In genomic region chr2:76216146-76216545, GRCm38 (mm10) we compare ENCODE assay signal across 10 mouse cellular contexts.
DNase-seq lines count a peak whose midpoint lies in the region; ATAC-seq lines count a peak whose summit lies in the region.
"Had no signal": no experiment of that assay in that cellular context is flagged by ENCODE, and none has a peak within 500 bp of the region (broad histone marks: within the 10 kb centered on the region; RNA-seq: fewer than 3 reads in every experiment).

No protein-coding gene starts in this region.

- H3K4me3 ChIP-seq in hindbrain, embryonic 11.5 days (ENCODE audit: low read depth, low read length) = no peak overlapping the region
- no peak overlapping the region for H3K4me3 ChIP-seq in hindbrain, embryonic 14.5 days (replicated peaks; ENCODE audit: low read length)
- no peak overlapping the region for H3K4me3 ChIP-seq in limb, embryonic 11.5 days (ENCODE audit: low read depth, low read length)
- H3K4me3 ChIP-seq: erythroblast, embryonic 14.5 days; megakaryocyte, embryonic 14.5 days had no signal

- 65% methylated on average over 7 of the region's 7 CpGs for WGBS in hindbrain, embryonic 11.5 days
- WGBS in hindbrain, embryonic 14.5 days = 67% methylated on average over 7 of the region's 7 CpGs
- WGBS in limb, embryonic 11.5 days = 62% methylated on average over 7 of the region's 7 CpGs

- no peak overlapping the region for H3K27ac ChIP-seq in hindbrain, embryonic 11.5 days (ENCODE audit: low read depth, low read length)
- H3K27ac ChIP-seq in hindbrain, embryonic 14.5 days = no peak overlapping the region
- no peak overlapping the region for H3K27ac ChIP-seq in limb, embryonic 11.5 days (replicated peaks; ENCODE audit: low read depth, low read length)

- H3K9ac ChIP-seq in hindbrain, embryonic 11.5 days (ENCODE audit: low read depth, low read length) = no peak overlapping the region
- H3K9ac ChIP-seq in hindbrain, embryonic 14.5 days = no peak overlapping the region
- no peak overlapping the region for H3K9ac ChIP-seq in limb, embryonic 11.5 days (ENCODE audit: low read length)

- no peaks in the 10 kb centered on the region for H3K36me3 ChIP-seq in hindbrain, embryonic 11.5 days (ENCODE audit: control insufficient read depth, insufficient read depth, low read length)
- H3K36me3 ChIP-seq in hindbrain, embryonic 14.5 days (replicated peaks; ENCODE audit: control insufficient read depth, insufficient read depth) = no peaks in the 10 kb centered on the region
- H3K36me3 ChIP-seq in limb, embryonic 11.5 days (ENCODE audit: control insufficient read depth, insufficient read depth, low read length) = no peaks in the 10 kb centered on the region
- H3K36me3 ChIP-seq in splenic B cell, adult 2 months (ENCODE audit: control insufficient read depth, insufficient read depth, low read length, poor library complexity, severe bottlenecking) = no peaks in the 10 kb centered on the region

- no peaks in the 10 kb centered on the region for H3K4me1 ChIP-seq in hindbrain, embryonic 11.5 days (replicated peaks; ENCODE audit: control insufficient read depth, insufficient read depth, low read length)
- H3K4me1 ChIP-seq in hindbrain, embryonic 14.5 days (replicated peaks; ENCODE audit: control insufficient read depth, insufficient read depth, low read length) = no peaks in the 10 kb centered on the region
- H3K4me1 ChIP-seq in limb, embryonic 11.5 days (ENCODE audit: control insufficient read depth, insufficient read depth, low read length) = no peaks in the 10 kb centered on the region

- no peaks in the 10 kb centered on the region for H3K27me3 ChIP-seq in hindbrain, embryonic 11.5 days (ENCODE audit: control insufficient read depth, insufficient read depth, low read length)
- no peaks in the 10 kb centered on the region for H3K27me3 ChIP-seq in hindbrain, embryonic 14.5 days (ENCODE audit: control insufficient read depth, insufficient read depth, low read length)
- H3K27me3 ChIP-seq in limb, embryonic 11.5 days (ENCODE audit: control insufficient read depth, insufficient read depth, low read length) = no peaks in the 10 kb centered on the region
- no peaks in the 10 kb centered on the region for H3K27me3 ChIP-seq in splenic B cell, adult 2 months (ENCODE audit: control insufficient read depth, insufficient read depth, low read length, poor library complexity, severe bottlenecking)
- H3K27me3 ChIP-seq: megakaryocyte, embryonic 14.5 days had no signal

- no peak for ATAC-seq in hindbrain, embryonic 11.5 days (ENCODE audit: low FRiP score)
- no peak for ATAC-seq in hindbrain, embryonic 14.5 days (ENCODE audit: low FRiP score)
- no peak for ATAC-seq in limb, embryonic 11.5 days (ENCODE audit: insufficient number of reproducible peaks, low FRiP score, low TSS enrichment, low read depth)
- no peak for ATAC-seq in monocyte, adult 5-6 weeks (replicated peaks; ENCODE audit: insufficient number of reproducible peaks, low FRiP score, low TSS enrichment, poor library complexity, severe bottlenecking)

- H3K9me3 ChIP-seq in hindbrain, embryonic 11.5 days (ENCODE audit: control insufficient read depth, low read length) = no peaks in the 10 kb centered on the region
- H3K9me3 ChIP-seq in hindbrain, embryonic 14.5 days (ENCODE audit: control insufficient read depth, low read length) = no peaks in the 10 kb centered on the region
- no peaks in the 10 kb centered on the region for H3K9me3 ChIP-seq in limb, embryonic 11.5 days (ENCODE audit: control insufficient read depth, low read length)
- H3K9me3 ChIP-seq: megakaryocyte, embryonic 14.5 days had no signal

- DNase-seq in hindbrain, embryonic 11.5 days (ENCODE audit: low spot score) = peak; percentile 62
- DNase-seq in hindbrain, embryonic 14.5 days (ENCODE audit: low spot score) = no peak
- DNase-seq in 3T3-L1 (ENCODE audit: low read depth, low spot score) (peak; percentile 33), ES-CJ7 (ENCODE audit: low read depth, low spot score) (peak; percentile 83)
- peak; percentile 36 to 64 for DNase-seq in cerebellum, postnatal 25 days
- DNase-seq in limb, embryonic 11.5 days (ENCODE audit: low spot score) = peak; percentile 78
- peak; percentile 26 for DNase-seq in splenic B cell, adult 2 months (ENCODE audit: low read depth, low spot score)

- no peak overlapping the region for H3K4me2 ChIP-seq in hindbrain, embryonic 11.5 days (replicated peaks; ENCODE audit: low read depth, low read length)
- H3K4me2 ChIP-seq in hindbrain, embryonic 14.5 days (replicated peaks) = no peak overlapping the region
- H3K4me2 ChIP-seq in limb, embryonic 11.5 days (ENCODE audit: low read depth, severe bottlenecking) = no peak overlapping the region
